In the genomic region with DNA sequence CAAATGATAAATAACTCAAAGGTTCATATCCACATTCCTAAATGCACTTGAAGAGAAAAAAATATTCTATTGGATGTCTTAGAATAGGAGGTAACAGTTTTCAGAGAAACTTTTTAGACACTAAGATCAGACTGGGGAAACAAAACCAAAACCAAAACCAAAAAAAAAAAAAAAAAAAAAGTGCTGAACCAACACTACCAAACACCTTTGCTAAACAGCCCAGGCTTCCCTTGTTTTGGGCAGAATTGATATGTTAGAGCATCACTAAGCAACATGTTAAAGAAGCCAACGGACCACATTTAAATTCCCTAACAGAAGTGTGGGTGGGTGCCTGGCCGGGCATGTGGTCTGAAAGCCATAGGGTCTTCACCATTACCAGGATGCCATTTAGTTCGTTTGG, we compare ENCODE assay signal across 21 mouse cellular contexts.
DNase-seq lines count a peak whose midpoint lies in the region; ATAC-seq and TF ChIP-seq lines count a peak whose summit lies in the region.
"Had no signal": no experiment of that assay in that cellular context is flagged by ENCODE, and none has a peak within 500 bp of the region (broad histone marks: within the 10 kb centered on the region; RNA-seq: fewer than 3 reads in every experiment).

No protein-coding gene starts in this region.

- H3K79me2 ChIP-seq in CH12.LX (replicated peaks; ENCODE audit: control insufficient read depth, extremely low read depth, insufficient read depth, poor library complexity, severe bottlenecking), result no peaks in the 10 kb centered on the region

- WGBS in limb, embryonic 12.5 days, result 81% methylated on average over 3 of the region's 3 CpGs

- TF ChIP-seq EP300 in CH12.LX (IDR thresholded peaks at IDR 0.05; ENCODE audit: low read length), result no peak

- H3K36me3 ChIP-seq in CH12.LX (replicated peaks in 1 of 2; ENCODE audit: control insufficient read depth in 1 of 2, insufficient read depth in 1 of 2, low read length in 1 of 2), result no peaks in the 10 kb centered on the region
- H3K36me3 ChIP-seq in limb, embryonic 12.5 days, result no peaks in the 10 kb centered on the region
- H3K36me3 ChIP-seq: forebrain, embryonic 10.5 days; hindbrain, embryonic 12.5 days; hindbrain, embryonic 15.5 days had no signal

- H3K27me3 ChIP-seq in CH12.LX (replicated peaks), result no peaks in the 10 kb centered on the region
- no peaks in the 10 kb centered on the region for H3K27me3 ChIP-seq in limb, embryonic 12.5 days
- H3K27me3 ChIP-seq: forebrain, embryonic 13.5 days; hindbrain, embryonic 12.5 days; hindbrain, embryonic 15.5 days had no signal

- dilution Hi-C loops in CH12.LX (cut with MboI; ENCODE audit: extremely low pct_ligation_motif_present, extremely low pct_unique_long_range_greater_than_20kb, low sequenced_read_pairs), result no loop called here

- peaks cover 34% of the 10 kb centered on the region for H3K9me3 ChIP-seq in CH12.LX (replicated peaks; ENCODE audit: low read length)
- H3K9me3 ChIP-seq in limb, embryonic 12.5 days, result no peaks in the 10 kb centered on the region
- H3K9me3 ChIP-seq: forebrain, embryonic 10.5 days; hindbrain, embryonic 12.5 days; hindbrain, embryonic 15.5 days had no signal

- no peak overlapping the region for H3K4me2 ChIP-seq in CH12.LX (ENCODE audit: insufficient read depth, low read depth, poor library complexity, severe bottlenecking)
- no peak overlapping the region for H3K4me2 ChIP-seq in limb, embryonic 12.5 days
- H3K4me2 ChIP-seq: forebrain, embryonic 13.5 days; heart, embryonic 11.5 days; hindbrain, embryonic 15.5 days had no signal

- H3K4me3 ChIP-seq in CH12.LX (replicated peaks in 1 of 3; ENCODE audit: low read depth in 2 of 3, low read length in 2 of 3, poor library complexity in 1 of 3), result no peak overlapping the region
- no peak overlapping the region for H3K4me3 ChIP-seq in limb, embryonic 12.5 days (replicated peaks)
- H3K4me3 ChIP-seq: forebrain, embryonic 10.5 days; forebrain, embryonic 13.5 days; gastrocnemius, adult 2 months; hindbrain, embryonic 12.5 days; hindbrain, embryonic 15.5 days had no signal

- TF ChIP-seq RAD21 in CH12.LX (IDR thresholded peaks at IDR 0.05; ENCODE audit: low read depth, low read length), result no peak

- in situ Hi-C loops in CH12.LX (cut with MboI; ENCODE audit: low pct_ligation_motif_present, low pct_unique_long_range_greater_than_20kb, low sequenced_read_pairs), result no loop called here

- no peak for TF ChIP-seq POLR2A in CH12.LX (IDR thresholded peaks at IDR 0.05; ENCODE audit: low read depth, low read length)

- no peak overlapping the region for H3K27ac ChIP-seq in CH12.LX (ENCODE audit: insufficient read depth, low read depth)
- peak overlapping the region; percentile 81; the same call in 1 of the 2 replicates for H3K27ac ChIP-seq in limb, embryonic 12.5 days
- H3K27ac ChIP-seq: forebrain, embryonic 13.5 days; gastrocnemius, adult 2 months; hindbrain, embryonic 15.5 days had no signal

- H3K9ac ChIP-seq in CH12.LX (ENCODE audit: insufficient read depth, low read depth), result no peak overlapping the region
- H3K9ac ChIP-seq in limb, embryonic 12.5 days (replicated peaks), result no peak overlapping the region
- H3K9ac ChIP-seq: forebrain, embryonic 13.5 days; hindbrain, embryonic 12.5 days; hindbrain, embryonic 15.5 days had no signal

- H3K4me1 ChIP-seq in CH12.LX (ENCODE audit: control insufficient read depth in 1 of 2, insufficient read depth in 2 of 2), result no peaks in the 10 kb centered on the region
- H3K4me1 ChIP-seq in limb, embryonic 12.5 days (replicated peaks), result peaks cover 29% of the 10 kb centered on the region

- DNase-seq in CH12.LX (ENCODE audit: extremely low read depth), result no peak
- peak; percentile 52 for DNase-seq in induced T-regulatory cell, adult 2 months (ENCODE audit: low read depth)
- no peak for DNase-seq in left cerebral cortex, postnatal 14 days (ENCODE audit: low spot score in 2 of 2)
- DNase-seq in frontal cortex, adult 2 months (ENCODE audit: extremely low spot score in 1 of 2, low spot score in 1 of 2), result no peak
- DNase-seq in urinary bladder, postnatal 36 days (ENCODE audit: low spot score in 2 of 2), result no peak
- DNase-seq: adrenal gland, adult 8-10 months; adrenal gland, postnatal 25 days; cerebellum, adult 11-12 months; cerebellum, adult 8-10 months; cerebellum, postnatal 10 days; cerebellum, postnatal 36 days; embryo, embryonic 11 days; gastrocnemius, adult 2 months; gastrocnemius, postnatal 14 days had no signal

- no peak for TF ChIP-seq CTCF in CH12.LX (conservative IDR thresholded peaks at IDR 0.05 in 1 of 2, IDR thresholded peaks at IDR 0.05 in 1 of 2; ENCODE audit: low read depth in 2 of 2, low read length in 2 of 2)

- ATAC-seq in limb, embryonic 12.5 days (ENCODE audit: insufficient number of reproducible peaks, insufficient read depth, low FRiP score, low TSS enrichment, low read depth), result no peak
- ATAC-seq: forebrain, embryonic 16.5 days had no signal

- intact Hi-C loops in left cerebral cortex, postnatal 14 days (cut with DNase I), result no loop called here

TF ChIP-seq in CH12.LX, 34 proteins besides CTCF, POLR2A, EP300 and RAD21:
- TF ChIP-seq ZNF384 (IDR thresholded peaks at IDR 0.05; ENCODE audit: low read depth, low read length) (peak; percentile 66), IRF4 (IDR thresholded peaks at IDR 0.05; ENCODE audit: low read depth, low read length) (no peak)
